Mouse (Mus musculus) intestine, embryonic 14.5 days (tissue): ENCODE results near the gene Nr6a1. TPM values are rescaled to one million over a fixed set of nuclear protein-coding genes. Genes with fewer than 3 reads are reported as not detected.

Experiments used
- ATAC-seq: fragments of 200-750 bp; cut with Nextera tagmentation; replicated peaks from 2 replicates; pipeline ENCODE4 v1.8.0; 2017; ENCODE audit warnings: low read depth, moderate number of reproducible peaks, moderate TSS enrichment, moderate library complexity; ENCODE audit not compliant: low FRiP score, low TSS enrichment
- DNase-seq: peaks from one replicate; pipeline ENCODE4 v3.0.0-alpha.2; 2018; ENCODE audit warnings: low spot score
- H3K27ac ChIP-seq: fragments of 300-500 bp; sonication (generic); 2 replicates; pipeline ENCODE4 v1.5.1; 2014; ENCODE audit warnings: low read depth, mild to moderate bottlenecking, control low read depth
- H3K27me3 ChIP-seq: fragments of 300-500 bp; sonication (generic); replicated peaks from 2 replicates; pipeline ENCODE4 v1.6.1; 2014; ENCODE audit warnings: low read length, control low read depth; ENCODE audit not compliant: control insufficient read depth, insufficient read depth
- H3K36me3 ChIP-seq: fragments of 300-500 bp; sonication (generic); 2 replicates; pipeline ENCODE4 v1.6.1; 2014; ENCODE audit warnings: low read length, control low read depth; ENCODE audit not compliant: control insufficient read depth, insufficient read depth
- H3K4me1 ChIP-seq: fragments of 300-500 bp; sonication (generic); replicated peaks from 2 replicates; pipeline ENCODE4 v1.6.1; 2014; ENCODE audit warnings: low read length, control low read depth, mixed read lengths; ENCODE audit not compliant: control insufficient read depth, insufficient read depth
- H3K4me2 ChIP-seq: fragments of 300-500 bp; sonication (generic); 2 replicates; pipeline ENCODE4 v1.6.1; 2014; ENCODE audit warnings: low read length
- H3K4me3 ChIP-seq: fragments of 300-500 bp; sonication (generic); 2 replicates; pipeline ENCODE4 v1.5.1; 2014; ENCODE audit warnings: low read depth, low read length, control low read depth, mixed read lengths
- H3K9ac ChIP-seq: fragments of 300-500 bp; sonication (generic); 2 replicates; pipeline ENCODE4 v1.6.1; 2014; ENCODE audit warnings: mild to moderate bottlenecking, low read length
- H3K9me3 ChIP-seq: fragments of 300-500 bp; sonication (generic); 2 replicates; pipeline ENCODE4 v1.6.1; 2016; ENCODE audit warnings: low read length, control low read depth; ENCODE audit not compliant: control insufficient read depth
- WGBS: fragments of 180-500 bp; shearing (Covaris S2); extraction: QIAGEN DNeasy Blood & Tissue Kit; methylation state at CpG from one replicate; pipeline ENCODE4 v1.1.7; 2014; 5-methylcytosine and 5-hydroxymethylcytosine counted together
- polyA plus RNA-seq: library from polyadenylated mRNA; unstranded; fragments of >200 nt; fragmentation: Nextera tagmentation; extraction: Ambion mirVana; gene quantifications from 2 replicates; pipeline ENCODE4 v1.2.1, GENCODE M21; 2014

The Nr6a1 gene
- polyA plus RNA-seq, 1 experiment from 2014 or later, result 2.4 TPM

- Histone ChIP-seq H3K4me1 (no peaks in the 10 kb centered on the region), H3K4me3 (no peak overlapping the region), H3K27ac (no peak overlapping the region), H3K27me3 (no peaks in the 10 kb centered on the region), H3K9ac (no peak overlapping the region), H3K36me3 (no peaks in the 10 kb centered on the region), H3K9me3 (no peaks in the 10 kb centered on the region), H3K4me2 (no peak overlapping the region)
- DNase-seq (no peak), ATAC-seq (no peak)
- WGBS, result 16% methylated on average over 4 of the region's 4 CpGs
These were observed 36.7 kb upstream of the Nr6a1 start for GRCm38 (mm10) chr2:38964198-38964597.

GRCm38 (mm10) chr2:38957671-38958223 is 30.3 kb upstream of the Nr6a1 start:
- Histone ChIP-seq H3K4me1 (no peaks in the 10 kb centered on the region), H3K9ac (no peak overlapping the region), H3K9me3 (no peaks in the 10 kb centered on the region), H3K27me3 (no peaks in the 10 kb centered on the region), H3K36me3 (no peaks in the 10 kb centered on the region), H3K4me3 (no peak overlapping the region), H3K27ac (no peak overlapping the region), H3K4me2 (no peak overlapping the region)
- ATAC-seq, result no peak
- WGBS, result 79% methylated on average over 5 of the region's 5 CpGs
- DNase-seq, result no peak

GRCm38 (mm10) chr2:38956062-38956461 is 28.6 kb upstream of the Nr6a1 start:
- Histone ChIP-seq H3K4me1 (no peaks in the 10 kb centered on the region), H3K36me3 (no peaks in the 10 kb centered on the region)

GRCm38 (mm10) chr2:38953152-38953883 is 25.8 kb upstream of the Nr6a1 start:
- ATAC-seq (no peak), DNase-seq (no peak)
- Histone ChIP-seq H3K27me3 (no peaks in the 10 kb centered on the region), H3K4me3 (no peak overlapping the region), H3K9ac (no peak overlapping the region), H3K4me1 (no peaks in the 10 kb centered on the region), H3K4me2 (no peak overlapping the region), H3K27ac (no peak overlapping the region), H3K36me3 (no peaks in the 10 kb centered on the region), H3K9me3 (no peaks in the 10 kb centered on the region)
- WGBS, result 85% methylated on average over 5 of the region's 5 CpGs

More at GRCm38 (mm10) chr2:38956062-38956461, 28.6 kb upstream of the Nr6a1 start:
- Histone ChIP-seq H3K9ac (no peak overlapping the region), H3K4me3 (no peak overlapping the region), H3K27ac (no peak overlapping the region), H3K9me3 (no peaks in the 10 kb centered on the region), H3K4me2 (no peak overlapping the region), H3K27me3 (no peaks in the 10 kb centered on the region)
- ATAC-seq (no peak), DNase-seq (no peak)
- 51% methylated on average over 2 of the region's 2 CpGs for WGBS

- Histone ChIP-seq H3K9ac (no peak overlapping the region), H3K4me2 (no peak overlapping the region), H3K9me3 (no peaks in the 10 kb centered on the region), H3K36me3 (no peaks in the 10 kb centered on the region), H3K4me3 (no peak overlapping the region), H3K4me1 (no peaks in the 10 kb centered on the region), H3K27me3 (no peaks in the 10 kb centered on the region), H3K27ac (no peak overlapping the region)
- WGBS, result 79% methylated on average over 7 of the region's 7 CpGs
- ATAC-seq (no peak), DNase-seq (no peak)
These were observed 22.8 kb upstream of the Nr6a1 start for GRCm38 (mm10) chr2:38950281-38950719.

- Histone ChIP-seq H3K36me3 (no peaks in the 10 kb centered on the region), H3K4me1 (no peaks in the 10 kb centered on the region), H3K4me3 (no peak overlapping the region), H3K4me2 (no peak overlapping the region), H3K9me3 (no peaks in the 10 kb centered on the region), H3K27ac (no peak overlapping the region), H3K9ac (no peak overlapping the region), H3K27me3 (no peaks in the 10 kb centered on the region)
- WGBS, result 62% methylated on average over 7 of the region's 7 CpGs
- ATAC-seq (no peak), DNase-seq (no peak)
These were observed 20.1 kb upstream of the Nr6a1 start for GRCm38 (mm10) chr2:38947566-38947965.

GRCm38 (mm10) chr2:38944460-38945161 is 17.1 kb upstream of the Nr6a1 start:
- no peaks in the 10 kb centered on the region for H3K27me3 ChIP-seq
- no peak overlapping the region for H3K4me3 ChIP-seq
- WGBS, result 64% methylated on average over 3 of the region's 3 CpGs
- DNase-seq, result no peak
- no peak for ATAC-seq
- no peak overlapping the region for H3K4me2 ChIP-seq
- H3K9me3 ChIP-seq, result no peaks in the 10 kb centered on the region
- no peak overlapping the region for H3K9ac ChIP-seq
- H3K27ac ChIP-seq, result no peak overlapping the region
- H3K36me3 ChIP-seq, result no peaks in the 10 kb centered on the region
- H3K4me1 ChIP-seq, result no peaks in the 10 kb centered on the region

- H3K27me3 ChIP-seq, result no peaks in the 10 kb centered on the region
- H3K36me3 ChIP-seq, result no peaks in the 10 kb centered on the region
- H3K4me1 ChIP-seq, result no peaks in the 10 kb centered on the region
- DNase-seq (no peak), ATAC-seq (no peak)
- 61% methylated on average over 2 of the region's 2 CpGs for WGBS
- no peak overlapping the region for H3K4me2 ChIP-seq
- no peaks in the 10 kb centered on the region for H3K9me3 ChIP-seq
- no peak overlapping the region for H3K27ac ChIP-seq
- H3K4me3 ChIP-seq, result no peak overlapping the region
- H3K9ac ChIP-seq, result no peak overlapping the region
These were observed 16.5 kb upstream of the Nr6a1 start for GRCm38 (mm10) chr2:38943977-38944376.
